29 mouse cellular contexts compared by ENCODE assay signal in genomic region chr1:57217656-57218055, GRCm38 (mm10).
A peak's percentile ranks its signal among the peaks of the same experiment; 100 is the strongest.
DNase-seq lines count a peak whose midpoint lies in the region; ATAC-seq lines count a peak whose summit lies in the region.
"Had no signal": no experiment of that assay in that cellular context is flagged by ENCODE, and none has a peak within 500 bp of the region (broad histone marks: within the 10 kb centered on the region; RNA-seq: fewer than 3 reads in every experiment).

No protein-coding gene starts in this region.

- no peak overlapping the region for H3K4me2 ChIP-seq in heart, embryonic 11.5 days
- no peak overlapping the region for H3K4me2 ChIP-seq in neural tube, embryonic 12.5 days (replicated peaks)
- H3K4me2 ChIP-seq in forebrain, embryonic 16.5 days (ENCODE audit: low read length) = no peak overlapping the region
- no peak overlapping the region for H3K4me2 ChIP-seq in neural tube, embryonic 14.5 days (ENCODE audit: low read depth, low read length)
- H3K4me2 ChIP-seq: liver, embryonic 12.5 days had no signal

- H3K27me3 ChIP-seq in heart, embryonic 10.5 days (ENCODE audit: insufficient read depth, poor library complexity, severe bottlenecking) = no peaks in the 10 kb centered on the region
- no peaks in the 10 kb centered on the region for H3K27me3 ChIP-seq in heart, embryonic 11.5 days (ENCODE audit: control insufficient read depth, insufficient read depth, low read length)
- H3K27me3 ChIP-seq in neural tube, embryonic 12.5 days (replicated peaks) = no peaks in the 10 kb centered on the region
- no peaks in the 10 kb centered on the region for H3K27me3 ChIP-seq in forebrain, embryonic 16.5 days (replicated peaks; ENCODE audit: control insufficient read depth, insufficient read depth, low read length)
- H3K27me3 ChIP-seq in neural tube, embryonic 14.5 days (ENCODE audit: control insufficient read depth, insufficient read depth, low read length) = no peaks in the 10 kb centered on the region
- H3K27me3 ChIP-seq: liver, embryonic 12.5 days; megakaryocyte, embryonic 14.5 days had no signal

- peak; percentile 13 for DNase-seq in heart, embryonic 10.5 days (ENCODE audit: low spot score)
- DNase-seq in neural tube, embryonic 10.5 days (ENCODE audit: extremely low spot score, low spot score) = no peak
- DNase-seq in urinary bladder, postnatal 10 days (ENCODE audit: low spot score) = no peak
- DNase-seq: adrenal gland, postnatal 25 days; cerebellum, adult 18-20 months; cerebellum, postnatal 14 days; gastrocnemius, adult 2 months; heart, adult 2 months; heart, postnatal 14 days; kidney, adult 8-10 months; kidney, postnatal 10 days; layer of hippocampus, postnatal 36 days; left cerebral cortex, postnatal 4 days; liver, postnatal 0 days; lung, postnatal 4 days; midbrain, embryonic 14.5 days; retina, postnatal 1 day; right cerebral cortex, postnatal 25 days; spleen, adult 18-20 months; thymus, adult 18-20 months; thymus, postnatal 25 days had no signal

- ATAC-seq in heart, embryonic 11.5 days (replicated peaks; ENCODE audit: insufficient number of reproducible peaks, low FRiP score, low TSS enrichment) = no peak
- ATAC-seq in neural tube, embryonic 12.5 days (ENCODE audit: low FRiP score, low read depth) = 0 out of 2 replicates have a peak, but pooled peaks have one; percentile 34
- ATAC-seq in forebrain, embryonic 16.5 days = peak; percentile 67
- peak; percentile 45 for ATAC-seq in neural tube, embryonic 14.5 days (ENCODE audit: low read depth)
- ATAC-seq in CD4-positive, CD25-positive, alpha-beta regulatory T cell, adult 4 months = no peak
- ATAC-seq: intestine, embryonic 16.5 days; liver, embryonic 12.5 days; liver, postnatal 0 days had no signal

- H3K4me3 ChIP-seq in heart, embryonic 10.5 days = no peak overlapping the region
- no peak overlapping the region for H3K4me3 ChIP-seq in heart, embryonic 11.5 days (ENCODE audit: low read depth, low read length)
- no peak overlapping the region for H3K4me3 ChIP-seq in neural tube, embryonic 12.5 days
- no peak overlapping the region for H3K4me3 ChIP-seq in forebrain, embryonic 16.5 days (replicated peaks; ENCODE audit: low read length)
- no peak overlapping the region for H3K4me3 ChIP-seq in neural tube, embryonic 14.5 days (ENCODE audit: low read depth, low read length)
- H3K4me3 ChIP-seq: gastrocnemius, adult 2 months; heart, adult 2 months; liver, embryonic 12.5 days; megakaryocyte, embryonic 14.5 days had no signal

- H3K4me1 ChIP-seq in heart, embryonic 10.5 days = peaks cover 9% of the 10 kb centered on the region
- H3K4me1 ChIP-seq in heart, embryonic 11.5 days (ENCODE audit: control insufficient read depth, insufficient read depth, low read length) = 0 out of 2 replicates have a peak, but pooled peaks cover 3% of the 10 kb centered on the region
- peaks cover 30% of the 10 kb centered on the region for H3K4me1 ChIP-seq in neural tube, embryonic 12.5 days
- peaks cover 21% of the 10 kb centered on the region for H3K4me1 ChIP-seq in forebrain, embryonic 16.5 days (replicated peaks; ENCODE audit: control insufficient read depth, insufficient read depth, low read length)
- peaks cover 10% of the 10 kb centered on the region for H3K4me1 ChIP-seq in neural tube, embryonic 14.5 days (ENCODE audit: control insufficient read depth, insufficient read depth, low read length)
- H3K4me1 ChIP-seq: liver, embryonic 12.5 days; megakaryocyte, embryonic 14.5 days had no signal

- no peaks in the 10 kb centered on the region for H3K9me3 ChIP-seq in heart, embryonic 10.5 days
- H3K9me3 ChIP-seq in heart, embryonic 11.5 days (replicated peaks; ENCODE audit: control insufficient read depth, low read length) = no peaks in the 10 kb centered on the region
- no peaks in the 10 kb centered on the region for H3K9me3 ChIP-seq in neural tube, embryonic 12.5 days
- H3K9me3 ChIP-seq in forebrain, embryonic 16.5 days (ENCODE audit: control insufficient read depth, low read length) = no peaks in the 10 kb centered on the region
- H3K9me3 ChIP-seq in neural tube, embryonic 14.5 days (ENCODE audit: control insufficient read depth, low read length) = no peaks in the 10 kb centered on the region; the same call in 1 of the 2 replicates
- H3K9me3 ChIP-seq: liver, embryonic 12.5 days had no signal

- 86% methylated on average over 8 of the region's 8 CpGs for WGBS in heart, embryonic 10.5 days
- WGBS in heart, embryonic 11.5 days (ENCODE audit: insufficient replicate concordance) = 84% methylated on average over 8 of the region's 8 CpGs
- 44% methylated on average over 8 of the region's 8 CpGs for WGBS in neural tube, embryonic 12.5 days
- WGBS in forebrain, embryonic 16.5 days = 25% methylated on average over 8 of the region's 8 CpGs
- WGBS in neural tube, embryonic 14.5 days = 35% methylated on average over 8 of the region's 8 CpGs

- no peaks in the 10 kb centered on the region for H3K36me3 ChIP-seq in heart, embryonic 10.5 days
- H3K36me3 ChIP-seq in heart, embryonic 11.5 days (ENCODE audit: control insufficient read depth, insufficient read depth, low read length) = no peaks in the 10 kb centered on the region
- H3K36me3 ChIP-seq in neural tube, embryonic 12.5 days = no peaks in the 10 kb centered on the region
- no peaks in the 10 kb centered on the region for H3K36me3 ChIP-seq in forebrain, embryonic 16.5 days (ENCODE audit: control insufficient read depth, insufficient read depth)
- H3K36me3 ChIP-seq in neural tube, embryonic 14.5 days (ENCODE audit: control insufficient read depth, insufficient read depth, low read length) = no peaks in the 10 kb centered on the region
- H3K36me3 ChIP-seq: liver, embryonic 12.5 days had no signal

- H3K27ac ChIP-seq in heart, embryonic 10.5 days = no peak overlapping the region
- H3K27ac ChIP-seq in heart, embryonic 11.5 days (ENCODE audit: low read depth, low read length) = no peak overlapping the region
- H3K27ac ChIP-seq in neural tube, embryonic 12.5 days = no peak overlapping the region
- H3K27ac ChIP-seq in forebrain, embryonic 16.5 days (ENCODE audit: low read length) = peak overlapping the region; percentile 61
- H3K27ac ChIP-seq in neural tube, embryonic 14.5 days (ENCODE audit: low read depth, low read length) = no peak overlapping the region
- H3K27ac ChIP-seq: gastrocnemius, adult 2 months; heart, adult 2 months; liver, embryonic 12.5 days had no signal

- no peak overlapping the region for H3K9ac ChIP-seq in heart, embryonic 11.5 days (ENCODE audit: low read depth, low read length)
- H3K9ac ChIP-seq in neural tube, embryonic 12.5 days = no peak overlapping the region
- H3K9ac ChIP-seq in forebrain, embryonic 16.5 days (replicated peaks; ENCODE audit: low read depth, low read length) = no peak overlapping the region
- H3K9ac ChIP-seq in neural tube, embryonic 14.5 days (replicated peaks; ENCODE audit: low read depth, low read length) = no peak overlapping the region
- H3K9ac ChIP-seq: liver, embryonic 12.5 days; liver, postnatal 0 days had no signal

Comparison
In these comparisons a context has a peak if more than half of its experiments do, and no peak if none do; other contexts are left out.
1. ATAC-seq: peak in neural tube, embryonic 12.5 days (single experiment), forebrain, embryonic 16.5 days (single experiment) and neural tube, embryonic 14.5 days (single experiment); none in heart, embryonic 11.5 days (single experiment) and CD4-positive, CD25-positive, alpha-beta regulatory T cell, adult 4 months (single experiment).